Mouse (Mus musculus): ENCODE results near the gene Prdm16. TPM values are rescaled to one million over a fixed set of nuclear protein-coding genes. Genes with fewer than 3 reads are reported as not detected.

Gene Prdm16
- polyA plus RNA-seq, 1 experiment from 2014 or later: 2.1 TPM

GRCm38 (mm10) chr4:154496522-154496921, 140.2 kb downstream of the Prdm16 start:
- Histone ChIP-seq H3K27ac (ENCODE audit: low read length) (peak overlapping the region; percentile 71), H3K36me3 (ENCODE audit: control insufficient read depth, insufficient read depth) (no peaks in the 10 kb centered on the region), H3K9ac (ENCODE audit: low read depth, low read length) (no peak overlapping the region), H3K27me3 (ENCODE audit: control insufficient read depth, insufficient read depth, low read depth, low read length) (no peaks in the 10 kb centered on the region), H3K4me2 (ENCODE audit: low read depth, low read length) (no peak overlapping the region), H3K4me1 (ENCODE audit: control insufficient read depth, low read depth, low read length) (peaks cover 4% of the 10 kb centered on the region), H3K4me3 (ENCODE audit: low read depth, low read length) (no peak overlapping the region), H3K9me3 (replicated peaks; ENCODE audit: control insufficient read depth, low read length) (no peaks in the 10 kb centered on the region)
- peak; percentile 42 for ATAC-seq (ENCODE audit: low read depth)
- WGBS (ENCODE audit: insufficient replicate concordance): 52% methylated on average over 5 of the region's 5 CpGs

DNA sequence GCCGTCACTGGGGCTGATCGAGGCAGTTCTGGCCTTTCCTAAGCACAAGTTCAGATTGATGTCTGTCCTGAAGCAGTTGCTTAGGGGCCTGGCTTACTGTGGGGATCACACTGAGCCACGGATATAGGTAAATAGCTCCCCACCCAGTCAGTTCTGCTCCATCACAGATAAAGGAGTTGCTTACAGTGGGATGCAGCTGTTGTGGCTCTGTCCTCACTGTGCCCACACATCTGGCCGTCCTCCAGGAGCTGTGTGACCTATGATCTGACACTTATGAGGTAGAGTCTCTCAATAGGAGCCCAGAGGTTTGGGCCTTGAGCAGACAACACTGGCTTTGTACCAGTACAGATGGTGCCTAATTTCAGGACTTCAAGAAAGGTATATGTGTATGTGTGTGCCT, 142.7 kb downstream of the Prdm16 start:
- no peaks in the 10 kb centered on the region for H3K27me3 ChIP-seq (ENCODE audit: control insufficient read depth, insufficient read depth, low read depth, low read length)
- ATAC-seq (ENCODE audit: low read depth): no peak
- H3K4me3 ChIP-seq (ENCODE audit: low read depth, low read length): no peak overlapping the region
- H3K9ac ChIP-seq (ENCODE audit: low read depth, low read length): no peak overlapping the region
- H3K4me2 ChIP-seq (ENCODE audit: low read depth, low read length): no peak overlapping the region
- no peak overlapping the region for H3K27ac ChIP-seq (ENCODE audit: low read length)
- H3K36me3 ChIP-seq (ENCODE audit: control insufficient read depth, insufficient read depth): no peaks in the 10 kb centered on the region
- 46% methylated on average over 4 of the region's 4 CpGs for WGBS (ENCODE audit: insufficient replicate concordance)
- no peaks in the 10 kb centered on the region for H3K9me3 ChIP-seq (replicated peaks; ENCODE audit: control insufficient read depth, low read length)
- no peaks in the 10 kb centered on the region; the same call in none of the 2 replicates for H3K4me1 ChIP-seq (ENCODE audit: control insufficient read depth, low read depth, low read length)

GRCm38 (mm10) chr4:154492714-154493121, 144.0 kb downstream of the Prdm16 start:
- H3K27ac ChIP-seq (ENCODE audit: low read length): no peak overlapping the region
- no peaks in the 10 kb centered on the region for H3K4me1 ChIP-seq (ENCODE audit: control insufficient read depth, low read depth, low read length)
- WGBS (ENCODE audit: insufficient replicate concordance): 79% methylated on average over 11 of the region's 11 CpGs
- H3K9me3 ChIP-seq (replicated peaks; ENCODE audit: control insufficient read depth, low read length): no peaks in the 10 kb centered on the region
- H3K4me3 ChIP-seq (ENCODE audit: low read depth, low read length): no peak overlapping the region
- ATAC-seq (ENCODE audit: low read depth): no peak
- no peak overlapping the region for H3K4me2 ChIP-seq (ENCODE audit: low read depth, low read length)
- no peaks in the 10 kb centered on the region for H3K27me3 ChIP-seq (ENCODE audit: control insufficient read depth, insufficient read depth, low read depth, low read length)
- no peaks in the 10 kb centered on the region for H3K36me3 ChIP-seq (ENCODE audit: control insufficient read depth, insufficient read depth)
- H3K9ac ChIP-seq (ENCODE audit: low read depth, low read length): no peak overlapping the region

GRCm38 (mm10) chr4:154492268-154492667, 144.4 kb downstream of the Prdm16 start:
- Histone ChIP-seq H3K9me3 (replicated peaks; ENCODE audit: control insufficient read depth, low read length) (no peaks in the 10 kb centered on the region), H3K4me1 (ENCODE audit: control insufficient read depth, low read depth, low read length) (no peaks in the 10 kb centered on the region), H3K27ac (ENCODE audit: low read length) (no peak overlapping the region), H3K4me3 (ENCODE audit: low read depth, low read length) (no peak overlapping the region), H3K36me3 (ENCODE audit: control insufficient read depth, insufficient read depth) (no peaks in the 10 kb centered on the region), H3K9ac (ENCODE audit: low read depth, low read length) (no peak overlapping the region), H3K4me2 (ENCODE audit: low read depth, low read length) (no peak overlapping the region), H3K27me3 (ENCODE audit: control insufficient read depth, insufficient read depth, low read depth, low read length) (no peaks in the 10 kb centered on the region)
- no peak for ATAC-seq (ENCODE audit: low read depth)
- 43% methylated on average over 7 of the region's 7 CpGs for WGBS (ENCODE audit: insufficient replicate concordance)

GRCm38 (mm10) chr4:154488031-154488430, 148.6 kb downstream of the Prdm16 start:
- no peak overlapping the region for H3K27ac ChIP-seq (ENCODE audit: low read length)
- H3K4me2 ChIP-seq (ENCODE audit: low read depth, low read length): no peak overlapping the region
- no peaks in the 10 kb centered on the region for H3K36me3 ChIP-seq (ENCODE audit: control insufficient read depth, insufficient read depth)
- no peaks in the 10 kb centered on the region for H3K4me1 ChIP-seq (ENCODE audit: control insufficient read depth, low read depth, low read length)
- no peak for ATAC-seq (ENCODE audit: low read depth)
- no peak overlapping the region for H3K4me3 ChIP-seq (ENCODE audit: low read depth, low read length)
- H3K9me3 ChIP-seq (replicated peaks; ENCODE audit: control insufficient read depth, low read length): no peaks in the 10 kb centered on the region
- no peak overlapping the region for H3K9ac ChIP-seq (ENCODE audit: low read depth, low read length)
- H3K27me3 ChIP-seq (ENCODE audit: control insufficient read depth, insufficient read depth, low read depth, low read length): no peaks in the 10 kb centered on the region
- WGBS (ENCODE audit: insufficient replicate concordance): 53% methylated on average over 5 of the region's 5 CpGs

- Histone ChIP-seq H3K36me3 (ENCODE audit: control insufficient read depth, insufficient read depth) (no peaks in the 10 kb centered on the region), H3K9ac (ENCODE audit: low read depth, low read length) (no peak overlapping the region), H3K27ac (ENCODE audit: low read length) (no peak overlapping the region), H3K4me3 (ENCODE audit: low read depth, low read length) (no peak overlapping the region), H3K4me2 (ENCODE audit: low read depth, low read length) (no peak overlapping the region), H3K4me1 (ENCODE audit: control insufficient read depth, low read depth, low read length) (no peaks in the 10 kb centered on the region; the same call in 1 of the 2 replicates), H3K27me3 (ENCODE audit: control insufficient read depth, insufficient read depth, low read depth, low read length) (no peaks in the 10 kb centered on the region), H3K9me3 (replicated peaks; ENCODE audit: control insufficient read depth, low read length) (no peaks in the 10 kb centered on the region)
- peak; percentile 11; the same call in 1 of the 2 replicates for ATAC-seq (ENCODE audit: low read depth)
- 61% methylated on average over 14 of the region's 14 CpGs for WGBS (ENCODE audit: insufficient replicate concordance)
Measured at GRCm38 (mm10) chr4:154482695-154483094, 154.0 kb downstream of the Prdm16 start.

DNA sequence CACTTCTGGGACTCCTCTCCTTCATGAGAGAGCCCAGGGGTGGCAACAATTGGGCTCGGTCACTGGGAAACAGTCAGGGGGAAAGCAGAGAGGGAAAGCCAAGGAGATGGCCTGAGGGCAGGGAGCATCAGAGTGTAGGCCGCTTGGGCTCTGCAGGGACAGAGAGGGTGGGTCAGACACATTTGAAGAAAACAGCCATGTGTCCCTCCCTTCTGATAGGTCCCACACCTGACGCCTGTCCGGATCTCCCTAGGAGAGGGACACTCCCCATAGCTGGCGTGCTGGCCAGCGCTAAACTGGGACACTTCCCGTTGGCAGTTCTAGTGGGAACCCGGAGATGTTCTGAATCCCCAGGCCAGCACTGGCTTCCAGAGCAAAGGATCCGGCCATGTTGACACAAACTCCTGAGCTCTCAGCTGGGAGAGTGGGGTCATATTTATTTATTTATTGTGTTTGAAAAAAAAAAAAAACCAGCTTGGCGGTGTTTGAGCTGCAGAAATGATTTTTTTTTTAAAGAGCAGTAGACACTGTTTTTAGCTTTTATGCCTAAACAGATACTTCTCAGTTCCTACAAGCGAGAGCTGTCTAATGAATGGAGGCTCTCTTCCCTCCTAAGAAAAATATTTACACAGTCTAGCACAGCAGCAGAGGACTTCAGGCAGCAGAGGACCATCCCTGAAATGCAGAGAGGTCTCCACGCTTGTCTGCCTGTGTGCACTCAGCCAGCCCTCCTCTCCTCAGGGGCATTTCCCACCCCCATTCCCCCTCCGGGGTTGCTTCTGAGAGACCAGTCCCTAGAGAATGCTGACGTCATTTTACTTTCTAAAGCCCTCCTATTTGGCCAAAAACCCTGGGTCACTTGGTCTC, 154.7 kb downstream of the Prdm16 start:
- no peak for ATAC-seq (ENCODE audit: low read depth)
- no peak overlapping the region for H3K27ac ChIP-seq (ENCODE audit: low read length)
- no peaks in the 10 kb centered on the region for H3K27me3 ChIP-seq (ENCODE audit: control insufficient read depth, insufficient read depth, low read depth, low read length)
- no peak overlapping the region for H3K9ac ChIP-seq (ENCODE audit: low read depth, low read length)
- no peaks in the 10 kb centered on the region; the same call in 1 of the 2 replicates for H3K4me1 ChIP-seq (ENCODE audit: control insufficient read depth, low read depth, low read length)
- H3K9me3 ChIP-seq (replicated peaks; ENCODE audit: control insufficient read depth, low read length): no peaks in the 10 kb centered on the region
- WGBS (ENCODE audit: insufficient replicate concordance): 51% methylated on average over 14 of the region's 14 CpGs
- no peak overlapping the region for H3K4me3 ChIP-seq (ENCODE audit: low read depth, low read length)
- no peak overlapping the region for H3K4me2 ChIP-seq (ENCODE audit: low read depth, low read length)
- H3K36me3 ChIP-seq (ENCODE audit: control insufficient read depth, insufficient read depth): no peaks in the 10 kb centered on the region

DNA sequence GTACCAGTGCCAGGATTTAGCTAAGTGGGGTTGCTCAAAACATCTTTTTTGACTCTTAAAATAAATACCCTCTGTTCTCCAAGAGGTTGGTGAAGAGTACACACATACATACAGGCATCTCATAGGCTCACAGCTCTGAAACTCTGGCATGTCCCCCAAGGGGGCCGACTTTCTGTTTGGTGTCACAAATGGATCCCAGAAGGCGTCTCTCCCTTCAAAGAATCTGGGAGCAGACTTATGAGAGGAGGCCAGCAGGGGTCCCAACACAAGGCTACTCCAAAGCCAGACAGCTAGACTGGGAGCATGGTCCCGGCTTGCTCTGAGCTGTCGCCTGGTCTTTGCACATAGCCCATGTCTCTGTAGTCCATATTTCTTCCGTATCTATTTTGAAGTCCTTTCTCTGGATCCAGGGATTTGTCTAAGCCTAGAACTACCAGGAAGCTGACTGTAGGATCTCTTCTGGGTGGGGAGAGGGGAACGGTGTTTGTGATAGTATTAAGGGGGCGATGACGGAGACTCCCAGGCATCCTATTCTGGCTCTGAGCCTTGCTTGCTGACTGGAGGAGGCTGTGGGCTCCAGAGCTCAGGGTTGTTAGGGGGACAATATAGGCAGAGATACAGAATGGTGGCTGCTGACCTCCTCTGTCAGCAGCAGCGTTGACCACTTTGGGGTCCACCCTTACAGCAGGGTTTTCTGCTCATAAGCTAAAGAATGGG, 156.0 kb downstream of the Prdm16 start:
- no peaks in the 10 kb centered on the region for H3K36me3 ChIP-seq (ENCODE audit: control insufficient read depth, insufficient read depth)
- H3K4me2 ChIP-seq (ENCODE audit: low read depth, low read length): no peak overlapping the region
- no peak overlapping the region for H3K27ac ChIP-seq (ENCODE audit: low read length)
- H3K9ac ChIP-seq (ENCODE audit: low read depth, low read length): no peak overlapping the region
- no peaks in the 10 kb centered on the region for H3K9me3 ChIP-seq (replicated peaks; ENCODE audit: control insufficient read depth, low read length)
- no peaks in the 10 kb centered on the region; the same call in 1 of the 2 replicates for H3K4me1 ChIP-seq (ENCODE audit: control insufficient read depth, low read depth, low read length)
- H3K4me3 ChIP-seq (ENCODE audit: low read depth, low read length): no peak overlapping the region
- WGBS (ENCODE audit: insufficient replicate concordance): 70% methylated on average over 9 of the region's 9 CpGs
- no peaks in the 10 kb centered on the region for H3K27me3 ChIP-seq (ENCODE audit: control insufficient read depth, insufficient read depth, low read depth, low read length)
- no peak for ATAC-seq (ENCODE audit: low read depth)

DNA sequence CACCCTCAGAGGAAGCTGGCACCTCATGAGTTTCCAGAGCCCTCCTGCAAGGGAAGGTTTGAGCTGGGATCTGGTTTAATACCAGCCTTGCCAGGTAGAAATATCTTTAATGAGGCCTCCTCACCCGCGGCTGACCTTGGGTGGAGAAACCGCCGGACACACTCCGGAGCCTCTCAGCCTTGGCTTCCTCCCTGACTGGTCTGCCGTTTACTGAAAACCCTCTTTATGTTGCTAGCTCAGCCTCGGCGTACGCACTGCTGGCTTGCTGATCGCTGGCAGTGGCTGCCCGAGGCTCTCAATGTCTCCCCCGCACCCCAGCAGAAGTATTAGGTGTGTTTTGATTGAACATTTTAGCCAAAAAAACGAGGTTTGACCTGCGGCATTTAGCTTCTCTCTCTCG, 156.5 kb downstream of the Prdm16 start:
- H3K9me3 ChIP-seq (replicated peaks; ENCODE audit: control insufficient read depth, low read length): no peaks in the 10 kb centered on the region
- no peak overlapping the region for H3K9ac ChIP-seq (ENCODE audit: low read depth, low read length)
- H3K4me2 ChIP-seq (ENCODE audit: low read depth, low read length): no peak overlapping the region
- WGBS (ENCODE audit: insufficient replicate concordance): 61% methylated on average over 15 of the region's 15 CpGs
- no peak overlapping the region for H3K27ac ChIP-seq (ENCODE audit: low read length)
- no peaks in the 10 kb centered on the region for H3K36me3 ChIP-seq (ENCODE audit: control insufficient read depth, insufficient read depth)
- ATAC-seq (ENCODE audit: low read depth): no peak
- no peaks in the 10 kb centered on the region; the same call in 1 of the 2 replicates for H3K4me1 ChIP-seq (ENCODE audit: control insufficient read depth, low read depth, low read length)
- no peak overlapping the region for H3K4me3 ChIP-seq (ENCODE audit: low read depth, low read length)
- no peaks in the 10 kb centered on the region for H3K27me3 ChIP-seq (ENCODE audit: control insufficient read depth, insufficient read depth, low read depth, low read length)

All from liver, embryonic 16.5 days (tissue).